Mouse (Mus musculus): ENCODE results near the gene Tas2r105. TPM values are rescaled to one million over a fixed set of nuclear protein-coding genes. Genes with fewer than 3 reads are reported as not detected.

Tas2r105 gene
- not detected in 2 replicates for polyA plus RNA-seq (2015; fragmentation: Nextera tagmentation; extraction: Ambion mirVana)

- H3K4me1 ChIP-seq (replicated peaks), result no peaks in the 10 kb centered on the region
- no peak within 1 kb of the TSS for H3K27ac ChIP-seq
- 53% methylated on average over 1 of the region's 1 CpGs for WGBS
- H3K4me2 ChIP-seq, result no peak within 1 kb of the TSS
- no peak within 1 kb of the TSS for H3K4me3 ChIP-seq
- ATAC-seq (replicated peaks; ENCODE audit: insufficient number of reproducible peaks, insufficient read depth, low FRiP score, low read depth), result no peak
- H3K9me3 ChIP-seq (replicated peaks), result no peaks in the 10 kb centered on the region
- no peak within 1 kb of the TSS for H3K9ac ChIP-seq
- H3K36me3 ChIP-seq, result no peaks in the 10 kb centered on the region
- H3K27me3 ChIP-seq, result no peaks in the 10 kb centered on the region
Measured at GRCm38 (mm10) chr6:131687395-131687794, at the start of gene Tas2r105. TSS of gene Tas2r105 (minus strand) at chr6:131687495.

- Histone ChIP-seq H3K36me3 (no peaks in the 10 kb centered on the region), H3K4me3 (no peak overlapping the region), H3K4me2 (no peak overlapping the region), H3K27ac (no peak overlapping the region), H3K9ac (no peak overlapping the region), H3K9me3 (replicated peaks) (no peaks in the 10 kb centered on the region), H3K4me1 (replicated peaks) (no peaks in the 10 kb centered on the region), H3K27me3 (no peaks in the 10 kb centered on the region)
- ATAC-seq (replicated peaks; ENCODE audit: insufficient number of reproducible peaks, insufficient read depth, low FRiP score, low read depth), result no peak
- 37% methylated on average over 7 of the region's 7 CpGs for WGBS
Measured at GRCm38 (mm10) chr6:131712803-131713202, 25.5 kb upstream of the Tas2r105 start.

GRCm38 (mm10) chr6:131689963-131690362 is 2.7 kb upstream of the Tas2r105 start, which contains the start of gene Tas2r114:
TSS of gene Tas2r114 (minus strand) at chr6:131690063.
- H3K4me3 ChIP-seq, result no peak within 1 kb of the TSS
- no peaks in the 10 kb centered on the region for H3K4me1 ChIP-seq (replicated peaks)
- no peak within 1 kb of the TSS for H3K27ac ChIP-seq
- no peak within 1 kb of the TSS for H3K9ac ChIP-seq
- no peaks in the 10 kb centered on the region for H3K36me3 ChIP-seq
- H3K27me3 ChIP-seq, result no peaks in the 10 kb centered on the region
- no peak within 1 kb of the TSS for H3K4me2 ChIP-seq
- H3K9me3 ChIP-seq (replicated peaks), result no peaks in the 10 kb centered on the region
- no peak for ATAC-seq (replicated peaks; ENCODE audit: insufficient number of reproducible peaks, insufficient read depth, low FRiP score, low read depth)

GRCm38 (mm10) chr6:131685644-131686043 is 1.7 kb downstream of the Tas2r105 start, which contains the start of gene Tas2r104:
TSS of gene Tas2r104 (minus strand) at chr6:131685744.
- ATAC-seq (replicated peaks; ENCODE audit: insufficient number of reproducible peaks, insufficient read depth, low FRiP score, low read depth), result no peak
- Histone ChIP-seq H3K9ac (no peak within 1 kb of the TSS), H3K4me3 (no peak within 1 kb of the TSS), H3K9me3 (replicated peaks) (no peaks in the 10 kb centered on the region), H3K36me3 (no peaks in the 10 kb centered on the region), H3K4me2 (no peak within 1 kb of the TSS), H3K27ac (no peak within 1 kb of the TSS), H3K27me3 (no peaks in the 10 kb centered on the region), H3K4me1 (replicated peaks) (no peaks in the 10 kb centered on the region)
- 59% methylated on average over 1 of the region's 1 CpGs for WGBS

GRCm38 (mm10) chr6:131678786-131679185 is 8.5 kb downstream of the Tas2r105 start, which contains the start of gene Tas2r106:
TSS of gene Tas2r106 (minus strand) at chr6:131678886.
- Histone ChIP-seq H3K36me3 (no peaks in the 10 kb centered on the region), H3K4me1 (replicated peaks) (no peaks in the 10 kb centered on the region), H3K4me2 (no peak within 1 kb of the TSS), H3K27me3 (no peaks in the 10 kb centered on the region), H3K9ac (no peak within 1 kb of the TSS), H3K9me3 (replicated peaks) (peaks cover 5% of the 10 kb centered on the region; the same call in 1 of the 2 replicates), H3K27ac (no peak within 1 kb of the TSS), H3K4me3 (no peak within 1 kb of the TSS)
- WGBS, result 57% methylated on average over 3 of the region's 3 CpGs
- no peak for ATAC-seq (replicated peaks; ENCODE audit: insufficient number of reproducible peaks, insufficient read depth, low FRiP score, low read depth)

GRCm38 (mm10) chr6:131660049-131660448 is 27.2 kb downstream of the Tas2r105 start, which contains the start of gene Tas2r107:
TSS of gene Tas2r107 (minus strand) at chr6:131660149.
- Histone ChIP-seq H3K9me3 (replicated peaks) (no peaks in the 10 kb centered on the region; the same call in none of the 2 replicates), H3K4me3 (no peak within 1 kb of the TSS), H3K4me2 (no peak within 1 kb of the TSS), H3K36me3 (no peaks in the 10 kb centered on the region), H3K27me3 (no peaks in the 10 kb centered on the region), H3K27ac (no peak within 1 kb of the TSS), H3K4me1 (replicated peaks) (no peaks in the 10 kb centered on the region), H3K9ac (no peak within 1 kb of the TSS)
- no peak for ATAC-seq (replicated peaks; ENCODE audit: insufficient number of reproducible peaks, insufficient read depth, low FRiP score, low read depth)

Other genes with a start within 250 kb of the Tas2r105 start
- gene 5430401F13Rik, start 201.1 kb downstream of the Tas2r105 start, polyA plus RNA-seq (2015; fragmentation: Nextera tagmentation; extraction: Ambion mirVana), result not detected in 2 replicates
- not detected in 2 replicates for gene Gm6619, start 201.1 kb downstream of the Tas2r105 start, polyA plus RNA-seq (2015; fragmentation: Nextera tagmentation; extraction: Ambion mirVana)
- gene Tas2r130, start 56.6 kb downstream of the Tas2r105 start, polyA plus RNA-seq (2015; fragmentation: Nextera tagmentation; extraction: Ambion mirVana), result not detected in 2 replicates
- gene Tas2r107, start 27.3 kb downstream of the Tas2r105 start, polyA plus RNA-seq (2015; fragmentation: Nextera tagmentation; extraction: Ambion mirVana), result not detected in 2 replicates
- gene Tas2r106, start 8.6 kb downstream of the Tas2r105 start, polyA plus RNA-seq (2015; fragmentation: Nextera tagmentation; extraction: Ambion mirVana), result not detected in 2 replicates
- gene Tas2r104, start 1.8 kb downstream of the Tas2r105 start, polyA plus RNA-seq (2015; fragmentation: Nextera tagmentation; extraction: Ambion mirVana), result not detected in 2 replicates
- gene Tas2r114, start 2.6 kb upstream of the Tas2r105 start, polyA plus RNA-seq (2015; fragmentation: Nextera tagmentation; extraction: Ambion mirVana), result not detected in 2 replicates